Mouse (Mus musculus): ENCODE data around the gene Osm. TPM values are rescaled to one million over a fixed set of nuclear protein-coding genes. Genes with fewer than 3 reads are reported as not detected.

Gene Osm
- total and polyA plus RNA-seq, 3 experiments, result 11.0 to 15.1 (median 12.5) TPM

DNA sequence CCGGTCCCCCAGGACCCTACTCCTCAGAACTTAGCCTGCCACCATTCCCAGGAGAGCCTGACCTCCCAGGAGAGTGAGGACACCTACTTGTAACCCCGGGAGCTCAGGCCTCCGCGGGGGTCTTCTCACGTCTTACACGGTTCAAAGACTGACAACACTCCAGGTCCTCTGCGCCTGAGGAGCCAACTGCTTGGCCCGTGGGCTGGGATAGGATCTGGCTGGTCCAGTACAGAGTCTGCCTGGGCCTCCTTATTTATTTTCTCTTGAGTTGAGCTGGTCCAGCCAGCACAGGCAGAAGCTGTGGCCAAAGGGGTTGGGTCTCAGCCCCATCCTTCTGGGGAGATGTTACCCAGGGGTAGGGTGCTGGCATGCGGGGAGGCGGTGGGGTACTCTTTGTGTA, 21.2 kb upstream of the Osm start:
- Histone ChIP-seq H3K4me1 (ENCODE audit: control insufficient read depth in 1 of 2, insufficient read depth in 2 of 2) (peaks cover 2 to 23% of the 10 kb centered on the region in 2 experiments), H3K27me3 (replicated peaks) (no peaks in the 10 kb centered on the region), H3K79me2 (replicated peaks; ENCODE audit: control insufficient read depth, extremely low read depth, insufficient read depth, poor library complexity, severe bottlenecking) (no peaks in the 10 kb centered on the region), H3K9ac (ENCODE audit: insufficient read depth, low read depth) (no peak overlapping the region), H3K4me3 (replicated peaks in 1 of 3; ENCODE audit: low read depth in 2 of 3, low read length in 2 of 3, poor library complexity in 1 of 3) (no peak overlapping the region), H3K36me3 (replicated peaks in 1 of 2; ENCODE audit: control insufficient read depth in 1 of 2, insufficient read depth in 1 of 2, low read length in 1 of 2) (peaks cover 44 to 66% of the 10 kb centered on the region in 2 experiments), H3K4me2 (ENCODE audit: insufficient read depth, low read depth, poor library complexity, severe bottlenecking) (no peak overlapping the region), H3K9me3 (replicated peaks; ENCODE audit: low read length) (no peaks in the 10 kb centered on the region), H3K27ac (ENCODE audit: insufficient read depth, low read depth) (no peak overlapping the region)
- in situ Hi-C loops (cut with MboI; ENCODE audit: low pct_ligation_motif_present, low pct_unique_long_range_greater_than_20kb, low sequenced_read_pairs) (loop anchor here (5.0 to 10.0 kb wide), 2 partner anchors 38 to 210 kb away; no protein-coding TSS in a partner anchor), dilution Hi-C loops (cut with MboI; ENCODE audit: extremely low pct_ligation_motif_present, extremely low pct_unique_long_range_greater_than_20kb, low sequenced_read_pairs) (no loop called here)
- no peak for TF ChIP-seq TCF12 (IDR thresholded peaks at IDR 0.05; ENCODE audit: low read depth, low read length)
- TF ChIP-seq HCFC1 (IDR thresholded peaks at IDR 0.05; ENCODE audit: low read depth, low read length), result no peak
- no peak for TF ChIP-seq EP300 (IDR thresholded peaks at IDR 0.05; ENCODE audit: low read length)
- no peak for TF ChIP-seq ZC3H11A (IDR thresholded peaks at IDR 0.05; ENCODE audit: low read depth, low read length)
- no peak for TF ChIP-seq GABPA (IDR thresholded peaks at IDR 0.05; ENCODE audit: insufficient replicate concordance, low read depth, low read length)
- no peak for TF ChIP-seq JUN (IDR thresholded peaks at IDR 0.05; ENCODE audit: insufficient read depth, low read depth, low read length)
- no peak for TF ChIP-seq ZMIZ1 (IDR thresholded peaks at IDR 0.05; ENCODE audit: low read depth, low read length)
- no peak for TF ChIP-seq SIN3A (IDR thresholded peaks at IDR 0.05; ENCODE audit: low read length)
- TF ChIP-seq MXI1 (IDR thresholded peaks at IDR 0.05; ENCODE audit: low read depth, low read length), result no peak
- TF ChIP-seq RAD21 (IDR thresholded peaks at IDR 0.05; ENCODE audit: low read depth, low read length), result no peak
- no peak for TF ChIP-seq NRF1 (IDR thresholded peaks at IDR 0.05; ENCODE audit: low read depth, low read length)
- DNase-seq (ENCODE audit: extremely low read depth), result no peak

DNA sequence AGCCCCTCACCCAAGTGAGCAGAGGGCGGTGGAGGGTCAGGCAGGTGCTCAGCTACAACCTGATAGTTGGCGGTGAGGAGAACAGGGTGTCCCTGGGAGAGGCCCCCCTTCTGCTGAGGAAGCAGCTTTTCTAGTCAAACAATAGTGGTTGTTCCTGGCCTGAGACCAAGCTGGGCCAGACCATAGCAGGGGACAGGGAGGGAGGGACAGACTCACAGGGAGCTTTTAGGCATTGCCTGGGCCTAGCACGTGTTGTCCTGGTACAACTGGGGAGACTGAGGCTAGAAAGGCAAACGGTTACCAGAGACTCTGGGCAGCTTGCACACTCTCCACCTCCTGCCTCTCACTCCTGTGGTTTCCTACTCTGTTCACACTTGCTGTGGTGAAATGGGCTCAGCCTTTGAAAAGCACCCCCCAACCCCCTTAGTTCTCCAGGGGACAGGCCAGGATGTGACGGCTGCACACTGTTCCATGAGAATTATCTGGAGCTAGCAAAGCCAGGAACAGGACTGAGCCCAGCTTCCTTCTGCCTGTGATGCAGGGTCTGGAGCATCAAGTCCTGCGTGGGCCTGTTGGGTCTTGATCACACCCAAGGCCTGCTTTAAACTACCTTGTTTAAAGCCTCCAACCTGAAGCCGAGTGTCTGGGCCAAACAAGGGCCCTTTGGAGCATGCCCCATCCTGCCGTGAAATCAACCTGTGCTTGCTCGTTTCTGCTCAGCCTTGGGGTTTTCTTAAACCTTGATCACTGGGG, 19.8 kb upstream of the Osm start:
- Histone ChIP-seq H3K9me3 (replicated peaks; ENCODE audit: low read length) (no peaks in the 10 kb centered on the region), H3K9ac (ENCODE audit: insufficient read depth, low read depth) (no peak overlapping the region), H3K27ac (ENCODE audit: insufficient read depth, low read depth) (no peak overlapping the region), H3K36me3 (replicated peaks in 1 of 2; ENCODE audit: control insufficient read depth in 1 of 2, insufficient read depth in 1 of 2, low read length in 1 of 2) (peaks cover 36 to 54% of the 10 kb centered on the region in 2 experiments), H3K4me2 (ENCODE audit: insufficient read depth, low read depth, poor library complexity, severe bottlenecking) (no peak overlapping the region), H3K4me3 (replicated peaks in 1 of 3; ENCODE audit: low read depth in 2 of 3, low read length in 2 of 3, poor library complexity in 1 of 3) (no peak overlapping the region), H3K79me2 (replicated peaks; ENCODE audit: control insufficient read depth, extremely low read depth, insufficient read depth, poor library complexity, severe bottlenecking) (no peaks in the 10 kb centered on the region), H3K27me3 (replicated peaks) (no peaks in the 10 kb centered on the region), H3K4me1 (ENCODE audit: control insufficient read depth in 1 of 2, insufficient read depth in 2 of 2) (peaks cover 11 to 35% of the 10 kb centered on the region in 2 experiments)
- no peak for TF ChIP-seq CHD1 (IDR thresholded peaks at IDR 0.05; ENCODE audit: low read depth, low read length)
- no peak for TF ChIP-seq JUND (conservative IDR thresholded peaks at IDR 0.05; ENCODE audit: low read depth, low read length)
- TF ChIP-seq UBTF (IDR thresholded peaks at IDR 0.05; ENCODE audit: low read depth, low read length), result no peak
- TF ChIP-seq PAX5 (IDR thresholded peaks at IDR 0.05; ENCODE audit: low read length), result no peak
- no peak for TF ChIP-seq TBP (conservative IDR thresholded peaks at IDR 0.05; ENCODE audit: low read depth, low read length)
- TF ChIP-seq E2F4 (IDR thresholded peaks at IDR 0.05; ENCODE audit: insufficient replicate concordance, low read depth, low read length), result no peak
- TF ChIP-seq ELF1 (IDR thresholded peaks at IDR 0.05; ENCODE audit: low read depth, low read length), result no peak
- no peak for TF ChIP-seq SMC3 (IDR thresholded peaks at IDR 0.05; ENCODE audit: low read depth, low read length)
- no peak for TF ChIP-seq POLR2A (IDR thresholded peaks at IDR 0.05; ENCODE audit: low read depth, low read length)
- no peak for DNase-seq (ENCODE audit: extremely low read depth)
- dilution Hi-C loops (cut with MboI; ENCODE audit: extremely low pct_ligation_motif_present, extremely low pct_unique_long_range_greater_than_20kb, low sequenced_read_pairs), result no loop called here
- in situ Hi-C loops (cut with MboI; ENCODE audit: low pct_ligation_motif_present, low pct_unique_long_range_greater_than_20kb, low sequenced_read_pairs), result loop anchor here (5.0 to 10.0 kb wide), 2 partner anchors 39 to 212 kb away; no protein-coding TSS in a partner anchor
